ENCODE assay signal across 20 mouse cellular contexts in the genomic region with DNA sequence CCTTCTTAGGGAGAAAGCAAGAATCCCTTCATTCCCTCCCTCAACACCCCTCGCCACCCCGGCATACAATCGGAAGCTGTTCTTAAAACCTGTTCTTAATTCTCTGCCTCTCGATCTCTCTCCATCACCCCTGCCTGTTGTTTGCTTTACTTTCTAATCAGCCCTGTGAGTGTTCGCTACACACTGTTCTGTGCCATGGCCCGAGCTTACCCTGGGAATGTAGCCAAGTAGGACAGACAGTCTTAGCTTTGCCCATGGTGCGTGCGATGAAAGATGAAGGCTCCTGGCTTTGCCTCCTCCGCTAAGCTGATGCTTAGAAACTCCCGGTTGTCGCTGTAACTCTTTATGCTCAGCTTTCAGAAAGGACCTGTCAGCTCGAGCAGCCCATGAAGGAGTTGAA.
A peak's percentile ranks its signal among the peaks of the same experiment; 100 is the strongest.
DNase-seq lines count a peak whose midpoint lies in the region; ATAC-seq and TF ChIP-seq lines count a peak whose summit lies in the region.
"Had no signal": no experiment of that assay in that cellular context is flagged by ENCODE, and none has a peak within 500 bp of the region (broad histone marks: within the 10 kb centered on the region; RNA-seq: fewer than 3 reads in every experiment).

No protein-coding gene starts in this region.

- H3K4me1 ChIP-seq in heart, embryonic 12.5 days (replicated peaks): peaks cover 36% of the 10 kb centered on the region
- H3K4me1 ChIP-seq: hindbrain, embryonic 15.5 days had no signal

- ATAC-seq in heart, embryonic 12.5 days (ENCODE audit: insufficient number of reproducible peaks, low FRiP score): no peak
- ATAC-seq: forebrain, embryonic 13.5 days had no signal

- TF ChIP-seq CTCF in layer of hippocampus, adult 2 months (conservative IDR thresholded peaks at IDR 0.05): no peak

- no peaks in the 10 kb centered on the region for H3K9me3 ChIP-seq in heart, embryonic 12.5 days (replicated peaks)
- H3K9me3 ChIP-seq: forebrain, embryonic 13.5 days; hindbrain, embryonic 15.5 days; limb, embryonic 15.5 days had no signal

- WGBS in heart, embryonic 12.5 days: 38% methylated on average over 12 of the region's 12 CpGs

- intact Hi-C loops in heart, postnatal 14 days (cut with DNase I): no loop called here

- H3K4me2 ChIP-seq in heart, embryonic 12.5 days: peak overlapping the region; percentile 42
- H3K4me2 ChIP-seq: forebrain, embryonic 13.5 days; hindbrain, embryonic 15.5 days; limb, embryonic 15.5 days had no signal

- DNase-seq in heart, postnatal 14 days: no peak
- DNase-seq in layer of hippocampus, adult 2 months (ENCODE audit: low spot score in 2 of 2): no peak
- no peak for DNase-seq in layer of hippocampus, postnatal 36 days
- DNase-seq in right cerebral cortex, adult 18-20 months: peak; percentile 7
- no peak for DNase-seq in right cerebral cortex, postnatal 4 days
- no peak for DNase-seq in embryo, embryonic 10 days (ENCODE audit: low spot score)
- DNase-seq: cerebellum, postnatal 36 days; gastrocnemius, postnatal 36 days; kidney, adult 2 months; left cerebral cortex, postnatal 4 days; lung, postnatal 4 days; midbrain, embryonic 14.5 days; thymus, adult 2 months; thymus, postnatal 4 days had no signal

- H3K27me3 ChIP-seq in heart, embryonic 12.5 days (replicated peaks): peaks cover 11% of the 10 kb centered on the region
- H3K27me3 ChIP-seq: forebrain, embryonic 13.5 days; hindbrain, embryonic 15.5 days; limb, embryonic 15.5 days had no signal

- no peak overlapping the region for H3K4me3 ChIP-seq in heart, embryonic 12.5 days
- H3K4me3 ChIP-seq in layer of hippocampus, adult 2 months: no peak overlapping the region
- H3K4me3 ChIP-seq: forebrain, embryonic 13.5 days; hindbrain, embryonic 15.5 days; limb, embryonic 15.5 days had no signal

- H3K9ac ChIP-seq in heart, embryonic 12.5 days: no peak overlapping the region
- H3K9ac ChIP-seq: forebrain, embryonic 13.5 days; hindbrain, embryonic 15.5 days; limb, embryonic 15.5 days; liver, embryonic 14.5 days had no signal

- H3K27ac ChIP-seq in heart, embryonic 12.5 days (ENCODE audit: poor library complexity, severe bottlenecking): no peak overlapping the region
- H3K27ac ChIP-seq in layer of hippocampus, adult 2 months: peak overlapping the region; percentile 36; the same call in 1 of the 2 replicates
- H3K27ac ChIP-seq: forebrain, embryonic 13.5 days; hindbrain, embryonic 15.5 days; kidney, postnatal 0 days; limb, embryonic 15.5 days; liver, embryonic 14.5 days had no signal

- no peaks in the 10 kb centered on the region for H3K36me3 ChIP-seq in heart, embryonic 12.5 days
- H3K36me3 ChIP-seq: hindbrain, embryonic 15.5 days; limb, embryonic 15.5 days had no signal
